Mouse (Mus musculus) kidney, embryonic 16.5 days (tissue): ENCODE data around the gene Plekha8. TPM values are rescaled to one million over a fixed set of nuclear protein-coding genes. Genes with fewer than 3 reads are reported as not detected.

Source experiments
- ATAC-seq: fragments of 200-750 bp; cut with Nextera tagmentation; 2 replicates; pipeline ENCODE4 v1.8.0; 2017; ENCODE audit warnings: moderate TSS enrichment; ENCODE audit not compliant: low FRiP score, low TSS enrichment
- H3K27ac ChIP-seq: fragments of 300-500 bp; sonication (generic); 2 replicates; pipeline ENCODE4 v1.5.1; 2014; ENCODE audit warnings: low read length
- H3K27me3 ChIP-seq: fragments of 300-500 bp; sonication (generic); 2 replicates; pipeline ENCODE4 v1.6.1; 2014; ENCODE audit warnings: low read length, control low read depth, mixed read lengths; ENCODE audit not compliant: insufficient read depth
- H3K36me3 ChIP-seq: fragments of 300-500 bp; sonication (generic); 2 replicates; pipeline ENCODE4 v1.6.1; 2014; ENCODE audit warnings: low read length, control low read depth, mixed read lengths; ENCODE audit not compliant: insufficient read depth
- H3K4me1 ChIP-seq: fragments of 300-500 bp; sonication (generic); 2 replicates; pipeline ENCODE4 v1.6.1; 2014; ENCODE audit warnings: low read length, control low read depth, mixed read lengths; ENCODE audit not compliant: insufficient read depth
- H3K4me2 ChIP-seq: fragments of 300-500 bp; sonication (generic); replicated peaks from 2 replicates; pipeline ENCODE4 v1.6.1; 2014; ENCODE audit warnings: low read depth, low read length
- H3K4me3 ChIP-seq: fragments of 300-500 bp; sonication (generic); 2 replicates; pipeline ENCODE4 v1.5.1; 2014; ENCODE audit warnings: mild to moderate bottlenecking, low read length
- H3K9ac ChIP-seq: fragments of 300-500 bp; sonication (generic); replicated peaks from 2 replicates; pipeline ENCODE4 v1.6.1; 2014; ENCODE audit warnings: low read length
- H3K9me3 ChIP-seq: fragments of 300-500 bp; sonication (generic); 2 replicates; pipeline ENCODE4 v1.6.1; 2016; ENCODE audit warnings: low read length, control low read depth
- WGBS: fragments of 180-500 bp; shearing (Covaris S2); extraction: QIAGEN DNeasy Blood & Tissue Kit; methylation state at CpG from one replicate; pipeline ENCODE4 v1.1.7; 2014; 5-methylcytosine and 5-hydroxymethylcytosine counted together
- polyA plus RNA-seq: library from polyadenylated mRNA; unstranded; fragments of >200 nt; fragmentation: Nextera tagmentation; extraction: Ambion mirVana; gene quantifications from 2 replicates; pipeline ENCODE4 v1.2.1, GENCODE M21; 2015

The Plekha8 gene
- polyA plus RNA-seq, 1 experiment from 2014 or later = 10.4 TPM

DNA sequence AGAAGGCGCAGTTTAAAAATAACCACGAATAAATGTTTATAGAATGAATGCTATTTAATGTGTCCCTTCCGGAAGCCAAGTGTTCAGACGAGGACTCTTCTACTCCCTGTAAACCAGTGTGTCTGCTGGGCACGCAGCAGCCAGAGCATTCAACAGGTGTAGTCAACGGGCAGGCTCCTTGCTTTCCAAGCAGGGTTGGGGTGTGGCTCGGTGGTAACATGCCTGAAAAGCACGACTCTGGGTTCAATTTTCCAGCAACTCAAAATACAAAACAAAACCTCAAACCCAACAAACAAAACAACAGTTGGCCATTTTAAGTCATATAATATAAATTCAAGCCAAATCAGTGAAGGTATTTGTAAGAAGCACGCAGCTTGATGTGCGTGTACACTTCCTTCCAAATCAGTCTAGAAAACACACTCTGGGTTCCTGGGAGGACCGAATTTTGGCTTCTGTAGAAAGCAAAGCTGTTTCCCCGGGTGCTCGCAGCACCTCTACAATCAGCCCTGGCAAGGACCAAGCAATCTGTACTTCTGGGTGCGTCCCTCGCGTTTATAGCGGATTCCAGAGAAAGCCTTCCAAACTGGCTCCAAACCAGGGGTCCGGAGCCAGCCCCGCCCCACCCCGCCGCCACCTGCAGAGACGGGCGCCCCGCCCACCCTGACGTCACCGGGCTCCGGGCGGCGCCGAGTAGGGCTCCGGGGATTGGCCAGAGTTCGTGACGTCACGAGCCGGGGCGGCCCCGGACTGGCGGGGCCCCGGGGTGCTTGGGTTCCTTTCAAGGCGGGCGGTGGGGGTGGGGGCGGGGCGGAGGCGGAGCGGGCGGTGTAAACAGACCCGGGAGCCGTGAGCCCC is 86.2 kb downstream of the Plekha8 start, which contains the start of gene Mturn:
Gene Mturn, plus strand, starts transcription at position 734 of the 855 bp plus-strand sequence.
- H3K27me3 ChIP-seq = peaks cover 12% of the 10 kb centered on the region; the same call in 1 of the 2 replicates
- WGBS = 3% methylated on average over 38 of the region's 48 CpGs
- H3K36me3 ChIP-seq = no peaks in the 10 kb centered on the region
- no peaks in the 10 kb centered on the region for H3K9me3 ChIP-seq
- peak within 1 kb of the TSS; percentile 99 for H3K4me2 ChIP-seq
- peaks cover 11% of the 10 kb centered on the region for H3K4me1 ChIP-seq
- peak within 1 kb of the TSS; percentile 82 for H3K4me3 ChIP-seq
- peak; percentile 98 for ATAC-seq
- peak within 1 kb of the TSS; percentile 76 for H3K9ac ChIP-seq
- H3K27ac ChIP-seq = peak within 1 kb of the TSS; percentile 55; the same call in 1 of the 2 replicates

DNA sequence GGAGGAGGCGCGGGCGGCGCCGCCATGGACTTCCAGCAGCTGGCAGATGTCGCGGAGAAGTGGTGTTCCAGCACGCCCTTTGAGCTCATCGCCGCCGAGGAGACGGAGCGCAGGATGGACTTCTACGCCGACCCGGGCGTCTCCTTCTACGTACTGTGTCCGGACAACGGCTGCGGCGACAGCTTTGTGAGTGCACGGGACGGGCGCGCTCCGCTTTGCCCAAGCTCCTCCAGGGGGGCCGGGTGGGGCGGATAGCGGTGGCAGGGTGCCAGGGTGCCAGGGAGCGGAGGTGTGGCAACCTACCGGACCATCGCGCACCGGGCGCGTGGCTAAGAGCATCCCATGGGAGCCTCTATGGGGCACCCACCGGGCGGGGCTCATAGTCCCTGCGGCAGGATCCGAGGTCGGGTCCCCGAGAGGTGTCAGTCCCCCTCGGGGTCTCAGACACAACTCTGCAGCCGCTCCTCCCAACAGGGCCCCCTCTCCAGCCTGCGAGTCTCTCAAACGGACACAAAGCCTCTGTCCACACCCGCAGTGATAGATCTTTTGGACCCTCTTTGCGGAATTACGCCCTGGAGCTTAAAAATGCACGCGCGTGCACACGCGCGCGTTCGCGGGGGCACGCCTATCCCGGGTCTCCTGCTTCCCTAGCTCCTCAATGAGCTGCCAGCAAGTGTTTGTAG is 87.0 kb downstream of the Plekha8 start:
- WGBS = under 1% methylated on average over 59 of the region's 61 CpGs
- Histone ChIP-seq H3K4me2 (peak overlapping the region; percentile 99), H3K27ac (peak overlapping the region; percentile 55; the same call in 1 of the 2 replicates), H3K4me1 (peaks cover 11% of the 10 kb centered on the region), H3K9ac (peak overlapping the region; percentile 76), H3K36me3 (no peaks in the 10 kb centered on the region), H3K27me3 (peaks cover 12% of the 10 kb centered on the region; the same call in 1 of the 2 replicates), H3K4me3 (peak overlapping the region; percentile 82), H3K9me3 (no peaks in the 10 kb centered on the region)
- ATAC-seq = peak; percentile 78; the same call in 1 of the 2 replicates

DNA sequence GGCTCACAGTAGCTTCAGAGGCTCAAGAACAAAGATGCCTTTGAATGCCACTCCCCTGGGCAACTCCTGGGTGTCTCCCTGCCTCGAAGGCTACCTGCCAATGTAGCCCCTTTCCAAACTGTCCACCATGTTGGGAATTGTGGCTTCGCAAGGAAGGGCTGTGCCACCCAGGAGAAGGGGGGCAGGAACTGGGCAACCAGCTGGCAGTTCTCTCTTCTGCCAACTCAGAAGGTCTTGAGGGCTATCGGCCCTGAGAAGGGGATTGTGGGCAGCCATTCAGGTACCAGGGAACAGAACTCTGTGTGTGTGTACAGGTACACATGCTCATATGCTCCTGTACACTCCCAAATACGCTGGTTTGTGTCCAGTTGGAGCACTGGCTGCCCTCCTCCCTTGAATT is 89.2 kb downstream of the Plekha8 start:
- Histone ChIP-seq H3K9me3 (no peaks in the 10 kb centered on the region), H3K4me1 (peaks cover 16% of the 10 kb centered on the region), H3K27me3 (peaks cover 12% of the 10 kb centered on the region; the same call in 1 of the 2 replicates), H3K27ac (no peak overlapping the region), H3K36me3 (no peaks in the 10 kb centered on the region), H3K4me2 (no peak overlapping the region), H3K9ac (no peak overlapping the region), H3K4me3 (no peak overlapping the region)
- ATAC-seq = no peak
- 81% methylated on average over 4 of the region's 4 CpGs for WGBS

DNA sequence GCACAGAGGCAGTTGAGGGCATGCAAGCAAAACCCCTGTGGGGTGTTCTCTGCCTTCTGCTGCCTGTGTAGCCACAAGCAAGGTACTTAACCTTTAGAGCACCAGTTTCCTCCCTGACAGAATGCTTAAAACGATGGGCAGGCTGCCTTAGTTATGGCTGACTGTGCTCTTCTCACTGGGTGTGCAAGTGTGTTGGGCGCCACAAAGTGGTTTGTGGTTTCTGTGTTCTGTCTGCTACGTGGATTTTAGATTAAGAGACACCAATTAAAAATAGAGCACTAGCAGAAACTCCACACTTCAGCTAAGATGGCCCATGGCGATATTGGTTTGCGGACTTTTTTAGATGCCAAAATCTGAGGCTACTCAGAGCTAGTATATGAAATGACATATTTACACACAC is 90.2 kb downstream of the Plekha8 start:
- peaks cover 16% of the 10 kb centered on the region for H3K4me1 ChIP-seq
- no peak for ATAC-seq
- H3K9me3 ChIP-seq = no peaks in the 10 kb centered on the region
- 82% methylated on average over 5 of the region's 5 CpGs for WGBS
- H3K27me3 ChIP-seq = peaks cover 12% of the 10 kb centered on the region; the same call in 1 of the 2 replicates
- no peaks in the 10 kb centered on the region for H3K36me3 ChIP-seq
- H3K27ac ChIP-seq = no peak overlapping the region
- H3K4me2 ChIP-seq = no peak overlapping the region
- H3K4me3 ChIP-seq = no peak overlapping the region
- H3K9ac ChIP-seq = no peak overlapping the region

DNA sequence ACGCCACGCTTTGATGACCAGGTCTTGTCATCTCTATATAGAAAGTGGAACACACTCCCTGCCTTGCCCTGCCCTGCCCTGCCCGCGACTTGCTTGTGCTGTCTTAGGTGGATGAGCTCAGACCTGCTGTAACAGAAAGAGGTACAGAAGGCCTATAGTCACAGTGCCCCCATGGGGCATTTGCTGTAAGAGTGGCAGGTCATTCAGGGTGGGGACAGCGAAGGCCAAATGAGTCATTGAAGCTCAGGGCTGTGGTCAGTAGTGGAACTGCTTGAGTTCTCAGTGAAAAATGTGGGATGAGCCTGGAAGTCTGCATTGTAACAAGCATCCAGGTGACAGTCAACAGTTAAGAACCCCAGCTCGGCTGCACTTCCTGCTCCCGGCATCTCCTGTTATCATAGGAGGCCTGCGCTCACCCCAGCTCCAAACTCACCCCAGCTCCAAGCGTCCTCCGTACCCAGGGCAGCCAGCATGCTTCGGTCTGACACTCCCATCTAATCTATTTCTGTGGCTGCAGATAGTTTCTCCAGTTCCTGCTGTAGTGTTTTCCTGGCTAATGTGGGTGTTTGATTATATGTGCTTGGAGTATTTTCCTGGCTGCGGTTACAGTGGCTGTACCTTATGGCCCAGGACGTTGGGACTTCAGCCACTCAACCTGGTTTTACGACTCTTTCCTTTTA is 90.9 kb downstream of the Plekha8 start:
- no peak for ATAC-seq
- H3K9ac ChIP-seq = no peak overlapping the region
- no peak overlapping the region for H3K4me3 ChIP-seq
- H3K27ac ChIP-seq = no peak overlapping the region
- 74% methylated on average over 14 of the region's 14 CpGs for WGBS
- no peaks in the 10 kb centered on the region for H3K36me3 ChIP-seq
- H3K9me3 ChIP-seq = no peaks in the 10 kb centered on the region
- H3K4me1 ChIP-seq = peaks cover 13% of the 10 kb centered on the region
- peaks cover 12% of the 10 kb centered on the region; the same call in 1 of the 2 replicates for H3K27me3 ChIP-seq
- no peak overlapping the region for H3K4me2 ChIP-seq

DNA sequence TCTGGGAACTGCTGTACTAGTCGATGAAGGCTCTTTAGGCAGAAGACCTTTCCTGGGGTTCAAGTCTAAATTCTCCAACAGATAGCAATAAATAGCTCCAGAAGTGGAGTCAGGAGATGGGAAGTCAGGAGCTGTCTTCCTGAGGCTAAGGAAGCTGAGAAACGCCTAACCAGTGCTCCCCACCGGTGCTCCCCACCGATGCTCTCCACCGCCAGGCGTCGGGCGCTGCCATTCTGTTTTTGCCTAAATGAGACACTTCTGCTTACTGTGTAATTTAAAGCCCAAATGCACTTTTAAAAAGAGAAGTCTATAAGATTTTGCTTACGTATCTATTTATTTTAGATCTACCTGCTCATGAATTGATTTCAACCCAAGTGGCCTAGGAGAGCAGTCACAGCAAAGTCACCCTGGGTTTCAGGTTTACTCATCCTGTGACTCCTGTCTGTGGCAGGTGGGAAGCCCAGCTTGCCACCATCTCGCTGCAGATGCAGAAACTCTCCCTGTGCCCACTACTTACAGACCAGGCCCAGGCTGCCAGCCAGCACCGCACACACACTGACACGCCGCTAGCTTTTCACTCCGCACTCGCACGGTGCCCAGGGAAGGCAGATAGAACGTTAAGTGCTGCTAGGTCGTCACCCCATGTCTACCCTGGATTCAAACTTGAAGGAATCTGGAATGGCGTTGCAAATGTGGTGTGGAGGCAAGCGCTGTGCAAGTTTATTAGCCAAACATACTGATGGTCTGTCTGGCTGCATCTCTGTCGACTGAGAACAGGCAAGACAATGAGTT is 92.2 kb downstream of the Plekha8 start:
- Histone ChIP-seq H3K4me1 (peaks cover 10% of the 10 kb centered on the region), H3K27me3 (peaks cover 12% of the 10 kb centered on the region; the same call in 1 of the 2 replicates), H3K9ac (no peak overlapping the region), H3K9me3 (no peaks in the 10 kb centered on the region), H3K27ac (no peak overlapping the region), H3K4me3 (no peak overlapping the region), H3K4me2 (no peak overlapping the region), H3K36me3 (no peaks in the 10 kb centered on the region)
- ATAC-seq = no peak
- WGBS = 87% methylated on average over 21 of the region's 21 CpGs

DNA sequence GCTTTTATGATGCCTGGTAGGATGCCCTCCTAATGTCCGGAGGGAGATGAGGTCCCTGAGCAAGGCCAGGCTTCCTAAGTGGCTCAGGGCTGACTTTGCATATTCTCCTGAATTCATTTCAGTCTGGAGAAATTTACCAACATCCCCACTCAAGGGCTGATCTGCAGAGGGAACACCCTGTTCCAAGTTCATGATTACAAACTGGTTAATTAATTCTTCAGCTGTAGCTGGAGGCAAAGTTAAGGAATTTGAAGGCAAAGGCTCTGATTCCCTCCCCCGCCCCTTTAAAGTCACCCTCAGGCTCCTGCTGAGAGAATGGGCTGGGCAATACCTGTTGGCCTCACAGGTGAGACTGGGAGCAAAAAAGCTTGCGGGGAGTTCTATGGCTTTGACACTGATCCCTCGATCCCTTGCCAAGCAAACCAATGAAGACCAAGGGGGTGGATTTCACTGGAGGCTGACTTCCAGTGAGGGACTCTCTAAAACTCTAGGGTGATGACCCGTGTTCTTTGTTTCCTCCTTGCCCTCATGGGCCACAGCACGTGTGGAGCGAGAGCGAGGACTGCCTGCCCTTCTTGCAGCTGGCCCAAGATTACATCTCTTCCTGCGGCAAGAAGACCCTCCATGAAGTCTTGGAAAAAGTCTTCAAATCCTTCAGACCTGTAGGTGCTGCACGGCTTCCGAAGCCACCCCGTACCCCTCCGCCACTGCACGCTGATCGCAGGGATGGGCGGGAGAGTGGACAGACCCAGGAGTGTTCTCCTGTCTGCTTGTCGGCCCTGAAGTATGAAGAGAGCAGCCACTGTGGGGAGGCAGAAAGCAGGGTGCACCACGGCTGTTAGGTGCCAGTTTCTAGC is 93.8 kb downstream of the Plekha8 start:
- Histone ChIP-seq H3K27ac (no peak overlapping the region), H3K9ac (no peak overlapping the region), H3K27me3 (0 out of 2 replicates have a peak, but pooled peaks cover 2% of the 10 kb centered on the region), H3K9me3 (no peaks in the 10 kb centered on the region), H3K4me3 (no peak overlapping the region), H3K4me2 (no peak overlapping the region), H3K36me3 (no peaks in the 10 kb centered on the region), H3K4me1 (peaks cover 5% of the 10 kb centered on the region; the same call in 1 of the 2 replicates)
- WGBS = 75% methylated on average over 18 of the region's 18 CpGs
- peak; percentile 25; the same call in 1 of the 2 replicates for ATAC-seq

DNA sequence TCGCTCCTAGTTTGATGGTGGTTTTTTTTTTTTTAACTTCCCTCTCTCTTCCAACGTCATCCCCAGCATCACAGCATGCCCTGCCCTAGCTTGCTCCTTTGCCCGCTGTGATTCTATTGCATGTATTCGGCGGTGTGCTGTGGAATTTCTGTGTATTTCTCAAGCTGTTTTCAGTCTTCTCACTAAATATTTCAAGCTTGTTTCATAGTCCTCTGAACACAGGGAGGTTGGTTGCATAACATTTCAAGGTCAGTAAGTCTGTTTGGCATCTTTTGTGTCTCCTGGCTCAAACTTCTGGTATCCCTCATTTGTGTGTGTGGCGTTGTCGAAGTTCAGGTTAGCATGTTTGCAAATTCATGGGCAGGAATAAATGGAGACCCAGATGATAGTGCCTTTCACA is 94.8 kb downstream of the Plekha8 start:
- no peak overlapping the region for H3K4me2 ChIP-seq
- no peak overlapping the region for H3K4me3 ChIP-seq
- 86% methylated on average over 7 of the region's 7 CpGs for WGBS
- no peak for ATAC-seq
- H3K4me1 ChIP-seq = peaks cover 5% of the 10 kb centered on the region; the same call in 1 of the 2 replicates
- H3K27me3 ChIP-seq = no peaks in the 10 kb centered on the region
- H3K9me3 ChIP-seq = no peaks in the 10 kb centered on the region
- no peak overlapping the region for H3K27ac ChIP-seq
- H3K9ac ChIP-seq = no peak overlapping the region
- no peaks in the 10 kb centered on the region for H3K36me3 ChIP-seq
